Mouse (Mus musculus) natural killer cell, adult 2 months (primary cell): ENCODE data around the gene Adamts12.

Source experiments
- DNase-seq, 2 experiments: peaks; one replicate each; pipeline ENCODE4 v3.0.0; 2022; ENCODE audit warnings: low spot score in 2 of 2

Adamts12 gene

GRCm38 (mm10) chr15:11160759-11161158 lies 96.2 kb downstream of the Adamts12 start:
- no peak for DNase-seq

GRCm38 (mm10) chr15:11165883-11166282 lies 101.3 kb downstream of the Adamts12 start:
- DNase-seq: no peak

GRCm38 (mm10) chr15:11173884-11174470 lies 109.4 kb downstream of the Adamts12 start:
- no peak for DNase-seq

GRCm38 (mm10) chr15:11174842-11175241 lies 110.3 kb downstream of the Adamts12 start:
- no peak for DNase-seq

GRCm38 (mm10) chr15:11177448-11177847 lies 112.9 kb downstream of the Adamts12 start:
- DNase-seq: no peak

- DNase-seq: no peak
Observed at GRCm38 (mm10) chr15:11179751-11180169, 115.2 kb downstream of the Adamts12 start.

GRCm38 (mm10) chr15:11186711-11187110 lies 122.1 kb downstream of the Adamts12 start:
- DNase-seq: no peak

GRCm38 (mm10) chr15:11190447-11190846 lies 125.9 kb downstream of the Adamts12 start:
- DNase-seq: no peak

- DNase-seq: no peak
Observed at GRCm38 (mm10) chr15:11192762-11193161, 128.2 kb downstream of the Adamts12 start.

GRCm38 (mm10) chr15:11197051-11197450 lies 132.5 kb downstream of the Adamts12 start:
- DNase-seq: no peak

GRCm38 (mm10) chr15:11198246-11198795 lies 133.7 kb downstream of the Adamts12 start:
- DNase-seq: no peak

GRCm38 (mm10) chr15:11203084-11203483 lies 138.5 kb downstream of the Adamts12 start:
- no peak for DNase-seq

GRCm38 (mm10) chr15:11204934-11205333 lies 140.3 kb downstream of the Adamts12 start:
- DNase-seq: no peak

GRCm38 (mm10) chr15:11210976-11211375 lies 146.4 kb downstream of the Adamts12 start:
- DNase-seq: no peak

GRCm38 (mm10) chr15:11233906-11234632 lies 169.5 kb downstream of the Adamts12 start:
- DNase-seq: no peak

- DNase-seq: no peak
Observed at GRCm38 (mm10) chr15:11240406-11240805, 175.8 kb downstream of the Adamts12 start.

- DNase-seq: no peak
Observed at GRCm38 (mm10) chr15:11241288-11241687, 176.7 kb downstream of the Adamts12 start.

GRCm38 (mm10) chr15:11246402-11246801 lies 181.8 kb downstream of the Adamts12 start:
- no peak for DNase-seq

GRCm38 (mm10) chr15:11279273-11280080 lies 214.9 kb downstream of the Adamts12 start:
- DNase-seq: no peak

GRCm38 (mm10) chr15:11280689-11281264 lies 216.2 kb downstream of the Adamts12 start:
- no peak for DNase-seq

GRCm38 (mm10) chr15:11283171-11283570 lies 218.6 kb downstream of the Adamts12 start:
- no peak for DNase-seq

- DNase-seq: no peak
Observed at GRCm38 (mm10) chr15:11287780-11288179, 223.2 kb downstream of the Adamts12 start.
